Mouse (Mus musculus) stomach, postnatal 0 days (tissue): ENCODE measurements around the gene Nthl1.

ENCODE experiments used
- CTCF ChIP-seq: IDR thresholded peaks from 2 replicates; pipeline ENCODE4 v1.5.1; 2016; ENCODE audit warnings: antibody characterized with exemption, low read depth, mild to moderate bottlenecking, moderate library complexity
- EP300 ChIP-seq: optimal IDR thresholded peaks from 2 replicates; pipeline ENCODE3; 2016; ENCODE audit warnings: antibody characterized with exemption

GRCm38 (mm10) chr17:24658017-24658758, 25.7 kb downstream of the Nthl1 start, which contains the start of gene Npw:
- TF ChIP-seq CTCF = no peak
- TF ChIP-seq EP300 = no peak
